Mouse (Mus musculus) central nervous system, embryonic 14 days (tissue): Measurements from ENCODE around the gene Olfr560. TPM values are rescaled to one million over a fixed set of nuclear protein-coding genes. Genes with fewer than 3 reads are reported as not detected.

ENCODE experiments used
- polyA plus RNA-seq: library from polyadenylated mRNA; depleted of rRNA; stranded (reverse); fragments of >200 nt; gene quantifications from 2 replicates; pipeline ENCODE4 v1.2.3, GENCODE M21; 2012; rRNA removed

Gene Olfr560
- polyA plus RNA-seq = not detected in 2 replicates

DNA sequence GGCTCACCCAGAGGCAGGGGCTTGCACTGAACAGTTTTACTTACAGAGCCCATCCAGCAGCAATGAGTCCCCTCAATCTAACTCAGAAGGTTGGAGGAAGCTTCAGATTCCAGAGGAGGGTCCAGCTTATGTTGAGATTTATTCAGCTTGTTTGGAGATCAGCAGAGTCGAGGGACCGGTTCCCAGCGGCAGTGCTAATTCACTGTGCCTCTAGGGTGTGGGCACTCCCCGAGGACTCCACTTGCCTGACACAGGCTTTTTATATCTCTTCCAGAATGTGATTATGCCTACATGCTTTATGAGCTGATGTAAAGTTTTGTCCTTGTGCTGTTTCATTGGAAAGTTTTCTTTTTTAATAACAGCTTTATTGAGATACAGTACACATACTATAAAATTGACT, at the start of gene Olfr560, which contains the start of gene Olfr78:
Gene Olfr560 (minus strand): TSS at position 101 of the 400 bp plus-strand sequence.
Gene Olfr78 (minus strand): TSS at position 206 of the 400 bp plus-strand sequence.

DNA sequence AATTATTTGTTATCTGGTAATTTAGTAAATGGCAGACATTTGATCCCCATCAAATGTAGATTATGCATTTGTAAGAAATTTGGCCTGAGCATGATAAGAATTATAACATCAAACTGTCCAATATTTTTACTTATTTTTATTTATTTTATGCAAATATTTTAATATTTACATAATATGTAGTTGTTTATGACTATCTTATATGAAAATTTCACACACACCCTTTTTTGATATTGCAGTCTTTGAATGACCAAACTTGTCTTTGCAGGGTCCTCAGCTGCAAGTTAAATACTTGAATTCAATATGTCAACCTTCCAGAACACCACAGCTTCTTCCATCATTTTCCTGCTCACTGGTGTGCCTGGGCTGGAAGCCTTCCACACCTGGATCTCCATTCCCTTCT, 44.0 kb upstream of the Olfr560 start, which contains the start of gene Olfr564:
Gene Olfr564 (plus strand): TSS at position 301 of the 400 bp plus-strand sequence.

GRCm38 (mm10) chr7:102770921-102771320, 11.8 kb upstream of the Olfr560 start, which contains the start of gene Olfr561:
Gene Olfr561, plus strand, starts transcription at chr7:102771221.

GRCm38 (mm10) chr7:102727391-102727790, 31.8 kb downstream of the Olfr560 start, which contains the start of gene Olfr559:
Gene Olfr559, minus strand, starts transcription at chr7:102727491.

DNA sequence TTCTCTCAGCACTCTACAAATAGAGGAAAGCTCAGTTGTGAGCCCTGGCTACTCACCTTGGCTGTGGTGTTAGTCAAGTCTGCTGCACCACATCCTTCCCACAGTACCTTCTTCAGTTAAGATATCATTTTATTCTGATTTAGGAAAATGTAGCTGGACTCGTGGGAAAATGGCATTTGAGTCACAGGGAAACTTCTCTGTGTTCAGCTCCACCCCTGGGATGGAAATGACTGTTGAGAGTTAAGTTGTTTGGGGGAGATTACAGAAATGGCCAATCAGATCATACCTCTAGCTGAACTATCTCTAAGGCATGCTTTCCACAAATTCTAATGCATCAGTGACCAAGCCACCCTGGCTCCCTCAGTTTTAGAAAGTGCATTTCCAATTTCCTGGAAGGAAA, 40.2 kb downstream of the Olfr560 start, which contains the start of gene Olfr33:
Gene Olfr33 (minus strand): TSS at position 101 of the 400 bp plus-strand sequence.

DNA sequence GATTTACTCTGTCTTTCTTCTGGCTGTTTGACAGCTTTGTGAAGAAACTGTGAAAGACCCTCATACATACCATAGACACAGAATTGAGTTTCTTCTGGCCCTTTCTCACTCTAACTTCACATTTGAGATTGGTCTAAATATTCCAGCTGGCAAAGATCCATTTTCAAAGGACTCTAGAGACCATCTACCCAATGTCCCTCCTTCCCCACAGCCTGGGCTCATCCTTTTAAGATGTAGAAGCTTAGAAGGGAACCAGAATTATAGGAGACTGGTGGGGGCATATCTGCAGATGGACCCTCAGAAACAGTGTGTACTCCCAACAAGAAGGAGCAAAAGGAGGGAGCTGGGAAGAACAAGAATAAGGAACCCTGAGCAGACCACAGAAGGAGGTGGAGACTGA, 57.3 kb downstream of the Olfr560 start, which contains the start of gene Olfr558:
Gene Olfr558 (plus strand): TSS at position 301 of the 400 bp plus-strand sequence.

Other genes with a start within 250 kb of the Olfr560 start
- gene Olfr547, start 224.6 kb downstream of the Olfr560 start, polyA plus RNA-seq = not detected in 2 replicates
- not detected in 2 replicates for gene Olfr548-ps1, start 218.5 kb downstream of the Olfr560 start, polyA plus RNA-seq
- not detected in 2 replicates for gene Olfr549, start 209.5 kb downstream of the Olfr560 start, polyA plus RNA-seq
- 2.2 and 3.0 TPM in 2 replicates for gene Trim21, start 193.9 kb downstream of the Olfr560 start, polyA plus RNA-seq
- gene Olfr550, start 187.9 kb downstream of the Olfr560 start, polyA plus RNA-seq = not detected in 2 replicates
- not detected in 2 replicates for gene Olfr551, start 167.5 kb downstream of the Olfr560 start, polyA plus RNA-seq
- 0.01 TPM in 1 of 2 replicates, not detected in the other for gene Olfr552, start 161.6 kb downstream of the Olfr560 start, polyA plus RNA-seq
- not detected in 2 replicates for gene Olfr553, start 141.1 kb downstream of the Olfr560 start, polyA plus RNA-seq
- gene Olfr554, start 120.9 kb downstream of the Olfr560 start, polyA plus RNA-seq = not detected in 2 replicates
- not detected in 2 replicates for gene Olfr555, start 100.5 kb downstream of the Olfr560 start, polyA plus RNA-seq
- not detected in 2 replicates for gene Olfr556, start 94.5 kb downstream of the Olfr560 start, polyA plus RNA-seq
- 14.8 and 22.7 TPM in 2 replicates for gene Trim68, start 72.0 kb downstream of the Olfr560 start, polyA plus RNA-seq
- gene Olfr557, start 63.5 kb downstream of the Olfr560 start, polyA plus RNA-seq = not detected in 2 replicates
- 0.07 and 0.29 TPM in 2 replicates for gene Olfr558, start 57.2 kb downstream of the Olfr560 start, polyA plus RNA-seq
- not detected in 2 replicates for gene Olfr33, start 40.3 kb downstream of the Olfr560 start, polyA plus RNA-seq
- not detected in 2 replicates for gene Olfr559, start 31.9 kb downstream of the Olfr560 start, polyA plus RNA-seq
- 0.09 and 0.43 TPM in 2 replicates for gene Olfr78, start 105 bp upstream of the Olfr560 start, polyA plus RNA-seq
- not detected in 2 replicates for gene Olfr561, start 11.9 kb upstream of the Olfr560 start, polyA plus RNA-seq
- not detected in 2 replicates for gene Olfr564, start 44.1 kb upstream of the Olfr560 start, polyA plus RNA-seq
- gene Olfr566, start 99.4 kb upstream of the Olfr560 start, polyA plus RNA-seq = not detected in 2 replicates
- not detected in 2 replicates for gene Olfr568, start 117.8 kb upstream of the Olfr560 start, polyA plus RNA-seq
- gene Olfr569, start 131.5 kb upstream of the Olfr560 start, polyA plus RNA-seq = not detected in 2 replicates
- 0.12 and 0.13 TPM in 2 replicates for gene Olfr570, start 135.2 kb upstream of the Olfr560 start, polyA plus RNA-seq
- gene Olfr571, start 158.2 kb upstream of the Olfr560 start, polyA plus RNA-seq = 0.09 TPM in 1 of 2 replicates, not detected in the other
- not detected in 2 replicates for gene Olfr572, start 165.0 kb upstream of the Olfr560 start, polyA plus RNA-seq
- gene Olfr573-ps1, start 183.2 kb upstream of the Olfr560 start, polyA plus RNA-seq = not detected in 2 replicates
- not detected in 2 replicates for gene Olfr574, start 189.1 kb upstream of the Olfr560 start, polyA plus RNA-seq
- not detected in 2 replicates for gene Olfr575, start 199.4 kb upstream of the Olfr560 start, polyA plus RNA-seq
- not detected in 2 replicates for gene Olfr576, start 203.3 kb upstream of the Olfr560 start, polyA plus RNA-seq
- gene Olfr577, start 216.6 kb upstream of the Olfr560 start, polyA plus RNA-seq = not detected in 2 replicates
- gene Olfr578, start 230.0 kb upstream of the Olfr560 start, polyA plus RNA-seq = not detected in 2 replicates